Mouse (Mus musculus): ENCODE measurements at regions not wholly inside any gene's neighbourhood (a gene's known extent, or its start where the extent isn't known, plus 50 kb on each side); places are given as distances from the start of the nearest gene placed in this dataset.

GRCm38 (mm10) chr5:47781608-47782007 is 201.3 kb upstream of the Slit2 start:
- TF ChIP-seq CTCF (IDR thresholded peaks at IDR 0.05; ENCODE audit: borderline replicate concordance, insufficient read depth, low read length) (no peak), POLR2A (IDR thresholded peaks at IDR 0.05; ENCODE audit: low read depth, low read length) (no peak)

Measured in embryonic fibroblast, embryonic 13.5 days (primary cell).